Mouse (Mus musculus) MEL (cell line): Measurements from ENCODE around the gene Ncapd3.

Experiments used
- CTCF ChIP-seq, 3 experiments: IDR thresholded peaks in 2 of 3; conservative IDR thresholded peaks in 1 of 3; 2 replicates each; pipeline ENCODE4 v1.5.1; 2011 to 2012; ENCODE audit warnings: low read length in 3 of 3, low read depth in 2 of 3, mild to moderate bottlenecking in 2 of 3, improper control_type of control experiment in 1 of 3, inconsistent platforms in 1 of 3, mixed read lengths in 1 of 3, moderate library complexity in 1 of 3; ENCODE audit not compliant: control insufficient read depth in 1 of 3, insufficient read depth in 1 of 3, poor library complexity in 1 of 3, severe bottlenecking in 1 of 3
- POLR2A ChIP-seq, 2 experiments: IDR thresholded peaks; 2 replicates each; pipeline ENCODE4 v1.6.1; 2011 to 2012; ENCODE audit warnings: low read length in 2 of 2, mild to moderate bottlenecking in 2 of 2, control low read depth in 1 of 2, improper control_type of control experiment in 1 of 2, low read depth in 1 of 2, moderate library complexity in 1 of 2; ENCODE audit not compliant: control insufficient read depth in 1 of 2, insufficient read depth in 1 of 2, poor library complexity in 1 of 2
- USF1 ChIP-seq: IDR thresholded peaks from 2 replicates; pipeline ENCODE4 v1.6.1; 2014; ENCODE audit warnings: low read depth, mild to moderate bottlenecking, inconsistent platforms, low read length, improper control_type of control experiment, moderate library complexity

GRCm38 (mm10) chr9:27101466-27101865 lies 71.5 kb downstream of the Ncapd3 start:
- TF ChIP-seq POLR2A (IDR thresholded peaks at IDR 0.05; ENCODE audit: control insufficient read depth in 1 of 2, insufficient read depth in 1 of 2, low read depth in 1 of 2, low read length in 2 of 2, poor library complexity in 1 of 2) (no peak), CTCF (IDR thresholded peaks at IDR 0.05 in 2 of 3, conservative IDR thresholded peaks at IDR 0.05 in 1 of 3; ENCODE audit: control insufficient read depth in 1 of 3, insufficient read depth in 1 of 3, low read depth in 2 of 3, low read length in 3 of 3, poor library complexity in 1 of 3, severe bottlenecking in 1 of 3) (no peak), USF1 (no peak)
